Mouse (Mus musculus): Measurements from ENCODE around the gene Chid1. TPM values are rescaled to one million over a fixed set of nuclear protein-coding genes. Genes with fewer than 3 reads are reported as not detected.

Gene Chid1
- polyA plus RNA-seq, 1 experiment from 2014 or later, result 34.7 TPM

GRCm38 (mm10) chr7:141472763-141473162 lies 66.9 kb downstream of the Chid1 start:
- WGBS, result 85% methylated on average over 6 of the region's 6 CpGs
- no peak overlapping the region for H3K4me3 ChIP-seq
- no peak for ATAC-seq (ENCODE audit: insufficient number of reproducible peaks, insufficient read depth, low FRiP score, low TSS enrichment)
- H3K27me3 ChIP-seq, result no peaks in the 10 kb centered on the region
- no peak overlapping the region for H3K27ac ChIP-seq
- H3K4me1 ChIP-seq, result peaks cover 57% of the 10 kb centered on the region
- H3K9ac ChIP-seq, result no peak overlapping the region
- H3K9me3 ChIP-seq, result no peaks in the 10 kb centered on the region
- no peak overlapping the region for H3K4me2 ChIP-seq (replicated peaks)
- H3K36me3 ChIP-seq, result peaks cover 36% of the 10 kb centered on the region

- Histone ChIP-seq H3K36me3 (peaks cover 36% of the 10 kb centered on the region), H3K4me2 (replicated peaks) (no peak overlapping the region), H3K27ac (no peak overlapping the region), H3K27me3 (no peaks in the 10 kb centered on the region), H3K4me3 (no peak overlapping the region), H3K4me1 (peaks cover 51% of the 10 kb centered on the region), H3K9ac (no peak overlapping the region), H3K9me3 (no peaks in the 10 kb centered on the region)
- WGBS, result 83% methylated on average over 6 of the region's 6 CpGs
- ATAC-seq (ENCODE audit: insufficient number of reproducible peaks, insufficient read depth, low FRiP score, low TSS enrichment), result no peak
Observed at GRCm38 (mm10) chr7:141472226-141472625, 67.4 kb downstream of the Chid1 start.

GRCm38 (mm10) chr7:141471236-141471635 lies 68.4 kb downstream of the Chid1 start:
- Histone ChIP-seq H3K36me3 (peaks cover 36% of the 10 kb centered on the region), H3K4me2 (replicated peaks) (no peak overlapping the region), H3K27me3 (no peaks in the 10 kb centered on the region; the same call in 1 of the 2 replicates), H3K4me3 (no peak overlapping the region), H3K4me1 (peaks cover 42% of the 10 kb centered on the region), H3K27ac (no peak overlapping the region), H3K9me3 (no peaks in the 10 kb centered on the region), H3K9ac (no peak overlapping the region)
- ATAC-seq (ENCODE audit: insufficient number of reproducible peaks, insufficient read depth, low FRiP score, low TSS enrichment), result no peak
- WGBS, result 92% methylated on average over 1 of the region's 1 CpGs

- Histone ChIP-seq H3K36me3 (peaks cover 36% of the 10 kb centered on the region), H3K4me1 (peaks cover 37% of the 10 kb centered on the region), H3K27me3 (peaks cover 6% of the 10 kb centered on the region), H3K27ac (no peak overlapping the region), H3K9ac (no peak overlapping the region), H3K4me2 (replicated peaks) (no peak overlapping the region), H3K9me3 (no peaks in the 10 kb centered on the region), H3K4me3 (no peak overlapping the region)
- 98% methylated on average over 10 of the region's 10 CpGs for WGBS
- no peak for ATAC-seq (ENCODE audit: insufficient number of reproducible peaks, insufficient read depth, low FRiP score, low TSS enrichment)
Observed at GRCm38 (mm10) chr7:141470637-141470944, 69.1 kb downstream of the Chid1 start.

- no peak overlapping the region for H3K9ac ChIP-seq
- ATAC-seq (ENCODE audit: insufficient number of reproducible peaks, insufficient read depth, low FRiP score, low TSS enrichment), result no peak
- WGBS, result 90% methylated on average over 18 of the region's 18 CpGs
- peaks cover 36% of the 10 kb centered on the region for H3K36me3 ChIP-seq
- 0 out of 2 replicates have a peak overlapping the region, but pooled peaks have one; percentile 66 for H3K4me2 ChIP-seq (replicated peaks)
- H3K27ac ChIP-seq, result no peak overlapping the region
- peaks cover 41% of the 10 kb centered on the region for H3K4me1 ChIP-seq
- peaks cover 11% of the 10 kb centered on the region for H3K27me3 ChIP-seq
- no peaks in the 10 kb centered on the region for H3K9me3 ChIP-seq
- peak overlapping the region; percentile 75; the same call in 1 of the 2 replicates for H3K4me3 ChIP-seq
Observed at GRCm38 (mm10) chr7:141469901-141470636, 69.6 kb downstream of the Chid1 start.

GRCm38 (mm10) chr7:141469352-141469751 lies 70.3 kb downstream of the Chid1 start:
- 83% methylated on average over 6 of the region's 6 CpGs for WGBS
- peaks cover 18% of the 10 kb centered on the region for H3K27me3 ChIP-seq
- ATAC-seq (ENCODE audit: insufficient number of reproducible peaks, insufficient read depth, low FRiP score, low TSS enrichment), result no peak
- H3K4me2 ChIP-seq (replicated peaks), result peak overlapping the region; percentile 66
- H3K9me3 ChIP-seq, result no peaks in the 10 kb centered on the region
- peak overlapping the region; percentile 82; the same call in 1 of the 2 replicates for H3K27ac ChIP-seq
- peaks cover 36% of the 10 kb centered on the region for H3K36me3 ChIP-seq
- H3K9ac ChIP-seq, result peak overlapping the region; percentile 77
- peak overlapping the region; percentile 75 for H3K4me3 ChIP-seq
- peaks cover 47% of the 10 kb centered on the region for H3K4me1 ChIP-seq

GRCm38 (mm10) chr7:141468522-141469211 lies 71.0 kb downstream of the Chid1 start:
- H3K36me3 ChIP-seq, result peaks cover 36% of the 10 kb centered on the region
- H3K4me2 ChIP-seq (replicated peaks), result peak overlapping the region; percentile 66
- peak overlapping the region; percentile 82 for H3K27ac ChIP-seq
- peak overlapping the region; percentile 75 for H3K4me3 ChIP-seq
- H3K9me3 ChIP-seq, result no peaks in the 10 kb centered on the region
- peaks cover 45% of the 10 kb centered on the region for H3K4me1 ChIP-seq
- WGBS, result 14% methylated on average over 8 of the region's 8 CpGs
- peaks cover 25% of the 10 kb centered on the region for H3K27me3 ChIP-seq
- peak; percentile 70 for ATAC-seq (ENCODE audit: insufficient number of reproducible peaks, insufficient read depth, low FRiP score, low TSS enrichment)
- H3K9ac ChIP-seq, result peak overlapping the region; percentile 77

- ATAC-seq (ENCODE audit: insufficient number of reproducible peaks, insufficient read depth, low FRiP score, low TSS enrichment), result no peak
Observed at GRCm38 (mm10) chr7:141468164-141468521, 71.5 kb downstream of the Chid1 start.

GRCm38 (mm10) chr7:141467230-141468030 lies 72.2 kb downstream of the Chid1 start, which contains the start of gene Cd151:
Gene Cd151 (plus strand): TSS chr7:141467392.
- Histone ChIP-seq H3K27me3 (peaks cover 37% of the 10 kb centered on the region), H3K4me3 (peak within 1 kb of the TSS; percentile 75), H3K9ac (peak within 1 kb of the TSS; percentile 77), H3K4me1 (peaks cover 43% of the 10 kb centered on the region), H3K36me3 (peaks cover 31% of the 10 kb centered on the region), H3K9me3 (no peaks in the 10 kb centered on the region), H3K27ac (peak within 1 kb of the TSS; percentile 82), H3K4me2 (replicated peaks) (peak within 1 kb of the TSS; percentile 66)
- WGBS, result 1% methylated on average over 52 of the region's 52 CpGs
- peak; percentile 70 for ATAC-seq (ENCODE audit: insufficient number of reproducible peaks, insufficient read depth, low FRiP score, low TSS enrichment)

More at GRCm38 (mm10) chr7:141468164-141468521, 71.5 kb downstream of the Chid1 start:
- Histone ChIP-seq H3K9me3 (no peaks in the 10 kb centered on the region), H3K9ac (peak overlapping the region; percentile 77), H3K4me2 (replicated peaks) (peak overlapping the region; percentile 66), H3K36me3 (peaks cover 36% of the 10 kb centered on the region), H3K4me1 (peaks cover 42% of the 10 kb centered on the region), H3K27ac (peak overlapping the region; percentile 82), H3K4me3 (peak overlapping the region; percentile 75), H3K27me3 (peaks cover 30% of the 10 kb centered on the region)
- 25% methylated on average over 5 of the region's 5 CpGs for WGBS

- WGBS, result 61% methylated on average over 10 of the region's 10 CpGs
- Histone ChIP-seq H3K36me3 (peaks cover 25% of the 10 kb centered on the region), H3K27ac (peak overlapping the region; percentile 82; the same call in 1 of the 2 replicates), H3K9ac (peak overlapping the region; percentile 77), H3K4me1 (peaks cover 50% of the 10 kb centered on the region), H3K27me3 (peaks cover 45% of the 10 kb centered on the region), H3K4me3 (peak overlapping the region; percentile 75), H3K4me2 (replicated peaks) (peak overlapping the region; percentile 66), H3K9me3 (no peaks in the 10 kb centered on the region)
- ATAC-seq (ENCODE audit: insufficient number of reproducible peaks, insufficient read depth, low FRiP score, low TSS enrichment), result no peak
Observed at GRCm38 (mm10) chr7:141466607-141467148, 73.0 kb downstream of the Chid1 start.

GRCm38 (mm10) chr7:141466045-141466394 lies 73.6 kb downstream of the Chid1 start:
- 74% methylated on average over 7 of the region's 7 CpGs for WGBS
- no peak overlapping the region for H3K4me2 ChIP-seq (replicated peaks)
- no peak overlapping the region for H3K4me3 ChIP-seq
- no peak overlapping the region for H3K27ac ChIP-seq
- ATAC-seq (ENCODE audit: insufficient number of reproducible peaks, insufficient read depth, low FRiP score, low TSS enrichment), result no peak
- H3K4me1 ChIP-seq, result peaks cover 54% of the 10 kb centered on the region
- peaks cover 19% of the 10 kb centered on the region for H3K36me3 ChIP-seq
- no peak overlapping the region for H3K9ac ChIP-seq
- H3K9me3 ChIP-seq, result no peaks in the 10 kb centered on the region
- peaks cover 52% of the 10 kb centered on the region for H3K27me3 ChIP-seq
